Mouse (Mus musculus): ENCODE results near the gene Fmo2.

GRCm38 (mm10) chr1:162863579-162863978 lies 34.9 kb downstream of the Fmo2 start:
- TF ChIP-seq POLR2A (IDR thresholded peaks at IDR 0.05; ENCODE audit: insufficient read depth, low read depth, low read length) (no peak), CTCF (IDR thresholded peaks at IDR 0.05) (no peak), EP300 (IDR thresholded peaks at IDR 0.05; ENCODE audit: insufficient read depth, low read depth, low read length) (no peak)

Data from heart, adult 2 months (tissue).